Mouse (Mus musculus): ENCODE results near the gene Sos2. TPM values are rescaled to one million over a fixed set of nuclear protein-coding genes. Genes with fewer than 3 reads are reported as not detected.

Gene Sos2
- polyA plus RNA-seq (2015; fragmentation: Nextera tagmentation; extraction: Ambion mirVana) = 9.2 and 9.3 TPM in 2 replicates

DNA sequence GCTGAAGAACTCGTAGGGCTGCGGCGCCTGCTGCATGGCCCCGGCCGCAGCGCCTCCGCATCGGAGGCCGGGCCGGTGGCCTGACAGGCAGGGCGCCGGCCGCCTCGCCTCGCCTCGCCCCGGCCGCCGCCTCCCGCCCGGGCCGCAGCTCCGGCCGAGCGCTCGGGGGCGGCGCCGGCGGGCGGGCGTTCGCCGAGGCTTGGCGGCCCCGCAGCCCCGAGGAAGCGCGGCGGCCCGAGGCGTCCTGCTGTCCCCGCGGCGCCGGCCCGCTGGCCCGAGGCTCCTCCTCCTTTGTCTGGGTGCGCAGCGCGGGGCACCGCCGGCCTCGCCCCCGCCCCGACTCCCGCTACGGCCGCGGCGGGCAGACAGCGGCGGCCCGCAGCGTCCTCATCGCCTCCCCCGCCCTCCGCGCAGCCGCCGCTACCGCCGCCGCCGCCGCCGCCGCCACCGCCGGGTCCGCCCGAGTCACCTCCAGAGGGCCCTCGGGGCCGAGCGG lies at the start of gene Sos2:
Sos2 (minus strand) TSS at position 287 of the 496 bp plus-strand sequence.
- Histone ChIP-seq H3K27me3 (ENCODE audit: control insufficient read depth, insufficient read depth, low read depth, low read length) (no peaks in the 10 kb centered on the region), H3K27ac (ENCODE audit: low read length) (peak within 1 kb of the TSS; percentile 99), H3K4me1 (replicated peaks; ENCODE audit: control insufficient read depth, insufficient read depth, low read length) (peaks cover 17% of the 10 kb centered on the region), H3K9ac (ENCODE audit: low read length) (peak within 1 kb of the TSS; percentile 99), H3K4me3 (ENCODE audit: low read length) (peak within 1 kb of the TSS; percentile 96), H3K36me3 (ENCODE audit: control insufficient read depth, insufficient read depth, low read length) (no peaks in the 10 kb centered on the region), H3K9me3 (ENCODE audit: control insufficient read depth, low read length) (no peaks in the 10 kb centered on the region), H3K4me2 (ENCODE audit: low read depth, low read length) (peak within 1 kb of the TSS; percentile 84)
- WGBS = 0% methylated on average over 44 of the region's 85 CpGs
- peak; percentile 87 for ATAC-seq (ENCODE audit: low read depth)

DNA sequence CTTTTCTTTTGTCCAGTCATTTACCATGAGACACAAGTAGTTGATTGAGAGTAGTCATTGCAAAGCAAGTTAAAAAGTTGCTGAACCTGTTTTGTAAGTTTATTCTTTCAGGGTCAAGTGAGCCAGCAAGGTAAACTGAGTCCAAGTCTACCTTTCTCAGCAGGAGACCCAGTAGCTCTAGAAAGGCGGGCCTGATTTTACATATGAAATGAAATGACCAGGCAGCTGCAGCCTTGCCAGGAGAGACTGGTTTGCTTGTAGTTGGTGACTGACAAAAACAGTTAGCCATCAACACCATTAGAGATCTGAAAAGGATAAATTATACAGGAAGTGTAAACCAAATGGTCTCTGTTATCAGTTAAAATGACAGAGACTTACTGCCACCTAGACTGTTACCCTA lies 48.7 kb upstream of the Sos2 start:
- H3K27ac ChIP-seq (ENCODE audit: low read length) = no peak overlapping the region
- H3K4me3 ChIP-seq (ENCODE audit: low read length) = no peak overlapping the region
- H3K9ac ChIP-seq (ENCODE audit: low read length) = no peak overlapping the region
- no peaks in the 10 kb centered on the region for H3K9me3 ChIP-seq (ENCODE audit: control insufficient read depth, low read length)
- H3K27me3 ChIP-seq (ENCODE audit: control insufficient read depth, insufficient read depth, low read depth, low read length) = no peaks in the 10 kb centered on the region
- no peak overlapping the region for H3K4me2 ChIP-seq (ENCODE audit: low read depth, low read length)
- no peak for ATAC-seq (ENCODE audit: low read depth)
- no peaks in the 10 kb centered on the region for H3K36me3 ChIP-seq (ENCODE audit: control insufficient read depth, insufficient read depth, low read length)
- H3K4me1 ChIP-seq (replicated peaks; ENCODE audit: control insufficient read depth, insufficient read depth, low read length) = peaks cover 4% of the 10 kb centered on the region; the same call in 1 of the 2 replicates
- 83% methylated on average over 1 of the region's 1 CpGs for WGBS

DNA sequence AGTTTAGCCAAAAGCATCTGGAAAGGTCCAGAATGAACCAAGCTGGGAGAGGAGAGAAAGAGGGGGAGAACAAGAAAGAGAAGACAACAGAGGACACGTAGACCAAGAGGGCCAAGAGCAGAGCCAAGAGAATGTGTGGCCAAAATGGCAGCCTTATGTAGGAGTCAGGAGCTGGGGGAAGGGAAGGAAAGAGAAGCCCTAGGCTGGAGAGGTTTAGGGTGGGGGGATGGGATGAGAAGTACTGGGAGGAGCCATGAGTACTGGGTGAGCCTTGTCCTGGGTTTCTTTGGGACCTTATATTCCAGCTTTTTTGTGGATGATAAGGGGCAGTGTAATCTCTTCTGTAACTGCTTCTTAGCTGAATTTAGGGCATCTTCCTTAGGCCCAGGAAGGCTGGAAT lies 47.6 kb upstream of the Sos2 start:
- ATAC-seq (ENCODE audit: low read depth) = no peak
- H3K4me2 ChIP-seq (ENCODE audit: low read depth, low read length) = no peak overlapping the region
- no peaks in the 10 kb centered on the region for H3K9me3 ChIP-seq (ENCODE audit: control insufficient read depth, low read length)
- peaks cover 5% of the 10 kb centered on the region; the same call in 1 of the 2 replicates for H3K4me1 ChIP-seq (replicated peaks; ENCODE audit: control insufficient read depth, insufficient read depth, low read length)
- WGBS = 93% methylated on average over 1 of the region's 1 CpGs
- H3K9ac ChIP-seq (ENCODE audit: low read length) = no peak overlapping the region
- no peak overlapping the region for H3K4me3 ChIP-seq (ENCODE audit: low read length)
- no peak overlapping the region for H3K27ac ChIP-seq (ENCODE audit: low read length)
- H3K36me3 ChIP-seq (ENCODE audit: control insufficient read depth, insufficient read depth, low read length) = no peaks in the 10 kb centered on the region
- no peaks in the 10 kb centered on the region for H3K27me3 ChIP-seq (ENCODE audit: control insufficient read depth, insufficient read depth, low read depth, low read length)

DNA sequence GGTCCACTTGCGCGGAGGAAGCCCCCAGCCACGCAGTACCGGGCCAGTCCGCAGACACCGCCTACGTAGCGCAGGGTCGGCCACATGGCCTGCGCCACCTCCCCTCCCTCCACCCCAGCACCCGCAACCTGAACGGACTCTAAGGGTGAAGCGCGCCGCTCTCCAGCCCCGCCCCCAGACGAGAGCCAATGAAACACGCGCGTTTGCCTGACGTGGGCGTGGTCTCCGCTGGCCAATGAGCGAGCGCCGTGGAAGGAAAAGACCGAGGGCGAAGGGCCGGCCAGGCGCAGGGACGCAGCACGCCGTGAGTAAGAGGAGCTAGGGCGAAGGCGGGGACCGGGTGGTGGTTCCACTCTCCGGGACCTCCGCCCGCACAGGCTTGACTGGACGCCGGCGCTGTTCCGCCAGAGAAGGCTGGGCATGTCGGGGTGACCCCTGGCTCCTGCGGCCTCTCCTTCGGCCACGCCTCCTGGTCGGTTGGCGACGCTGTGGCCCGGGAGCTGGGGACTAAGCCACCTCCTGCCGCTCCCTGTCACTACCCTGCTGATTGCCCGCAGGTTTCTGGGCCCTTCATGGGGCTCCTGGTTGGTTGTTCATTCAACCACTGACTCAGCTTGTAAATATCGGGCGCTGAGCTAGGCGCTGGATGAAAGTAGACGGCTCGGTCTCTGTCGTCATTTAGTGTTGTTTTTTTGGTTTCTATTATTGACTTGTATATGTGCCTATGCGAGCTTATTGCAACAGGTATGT lies 43.2 kb upstream of the Sos2 start, which contains the start of the genes L2hgdh and Atp5s:
L2hgdh (minus strand) TSS at position 163 of the 750 bp plus-strand sequence.
Atp5s (plus strand) TSS at position 240 of the 750 bp plus-strand sequence.
- ATAC-seq (ENCODE audit: low read depth) = peak; percentile 98
- WGBS = under 1% methylated on average over 60 of the region's 60 CpGs

DNA sequence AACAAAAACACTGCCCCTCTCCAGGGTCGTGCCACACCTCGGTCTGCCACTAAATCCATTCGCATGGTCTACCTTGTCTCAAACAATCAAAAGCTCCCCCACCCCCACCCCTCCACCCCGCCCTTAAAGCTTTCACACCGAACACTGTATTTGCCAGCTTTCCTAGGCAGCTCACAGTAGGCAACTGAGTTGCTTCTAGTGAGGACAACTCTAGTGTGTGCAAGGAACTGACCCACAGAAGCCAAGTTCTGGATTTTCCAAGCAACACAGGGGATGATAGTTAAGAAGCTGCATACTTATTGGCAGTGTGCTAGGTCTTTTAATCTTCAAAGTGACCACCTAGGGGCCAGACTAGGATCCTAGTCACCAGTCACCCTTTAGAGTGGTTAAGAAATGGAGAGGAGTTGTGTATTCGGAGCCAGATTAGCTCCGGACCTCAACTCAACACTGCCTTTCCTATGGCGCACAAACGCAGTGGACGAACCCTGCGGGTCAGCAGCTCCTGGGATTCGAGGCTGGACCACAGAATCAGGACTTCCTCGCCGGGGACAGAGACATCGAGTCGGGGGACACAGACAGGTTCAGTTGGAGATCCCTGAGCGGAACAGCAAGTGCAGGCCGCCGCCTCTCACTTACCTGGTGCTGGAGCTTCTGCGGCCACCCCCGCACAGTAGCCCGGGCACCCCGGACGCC lies 42.5 kb upstream of the Sos2 start:
- H3K27me3 ChIP-seq (ENCODE audit: control insufficient read depth, insufficient read depth, low read depth, low read length) = no peaks in the 10 kb centered on the region

More for the DNA sequence above, 43.2 kb upstream of the Sos2 start, which contains the start of the genes L2hgdh and Atp5s:
- H3K4me1 ChIP-seq (replicated peaks; ENCODE audit: control insufficient read depth, insufficient read depth, low read length) = peaks cover 12% of the 10 kb centered on the region; the same call in 1 of the 2 replicates
- no peaks in the 10 kb centered on the region for H3K27me3 ChIP-seq (ENCODE audit: control insufficient read depth, insufficient read depth, low read depth, low read length)
- H3K9me3 ChIP-seq (ENCODE audit: control insufficient read depth, low read length) = peaks cover 3% of the 10 kb centered on the region
- peak within 1 kb of the TSS; percentile 82 for H3K9ac ChIP-seq (ENCODE audit: low read length)
- peak within 1 kb of the TSS; percentile 89 for H3K4me3 ChIP-seq (ENCODE audit: low read length)
- peak within 1 kb of the TSS; percentile 94 for H3K4me2 ChIP-seq (ENCODE audit: low read depth, low read length)
- H3K36me3 ChIP-seq (ENCODE audit: control insufficient read depth, insufficient read depth, low read length) = no peaks in the 10 kb centered on the region; the same call in 1 of the 2 replicates
- H3K27ac ChIP-seq (ENCODE audit: low read length) = peak within 1 kb of the TSS; percentile 81

DNA sequence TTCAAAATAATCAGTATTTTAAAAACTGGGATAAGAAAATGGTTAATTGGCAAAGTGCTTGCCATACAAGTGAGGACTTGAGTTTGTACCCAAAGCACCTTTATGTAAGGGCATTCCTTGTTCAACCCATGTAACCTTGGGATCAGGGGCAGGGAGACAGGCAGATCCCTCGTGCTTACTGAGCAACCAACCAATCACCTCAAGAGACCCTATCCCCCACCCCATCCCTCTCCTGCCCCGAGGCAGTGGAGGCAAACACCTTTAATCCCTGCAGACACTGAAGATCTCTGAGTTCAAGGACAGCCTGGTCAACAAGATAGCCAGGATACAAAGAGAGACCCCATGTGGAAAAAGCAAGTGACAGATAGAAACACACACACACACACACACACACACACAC lies 41.7 kb upstream of the Sos2 start:
- no peak for ATAC-seq (ENCODE audit: low read depth)
- Histone ChIP-seq H3K27me3 (ENCODE audit: control insufficient read depth, insufficient read depth, low read depth, low read length) (no peaks in the 10 kb centered on the region), H3K36me3 (ENCODE audit: control insufficient read depth, insufficient read depth, low read length) (peaks cover 6% of the 10 kb centered on the region; the same call in 1 of the 2 replicates), H3K4me3 (ENCODE audit: low read length) (peak overlapping the region; percentile 89; the same call in 1 of the 2 replicates), H3K4me2 (ENCODE audit: low read depth, low read length) (peak overlapping the region; percentile 94), H3K9me3 (ENCODE audit: control insufficient read depth, low read length) (peaks cover 11% of the 10 kb centered on the region), H3K27ac (ENCODE audit: low read length) (no peak overlapping the region), H3K4me1 (replicated peaks; ENCODE audit: control insufficient read depth, insufficient read depth, low read length) (peaks cover 12% of the 10 kb centered on the region; the same call in 1 of the 2 replicates), H3K9ac (ENCODE audit: low read length) (no peak overlapping the region)
- WGBS = 42% methylated on average over 2 of the region's 2 CpGs

More for the DNA sequence above, 42.5 kb upstream of the Sos2 start:
- ATAC-seq (ENCODE audit: low read depth) = peak; percentile 22; the same call in 1 of the 2 replicates
- H3K36me3 ChIP-seq (ENCODE audit: control insufficient read depth, insufficient read depth, low read length) = peaks cover 5% of the 10 kb centered on the region; the same call in 1 of the 2 replicates
- peak overlapping the region; percentile 78 for H3K9ac ChIP-seq (ENCODE audit: low read length)
- 2% methylated on average over 24 of the region's 24 CpGs for WGBS
- H3K4me2 ChIP-seq (ENCODE audit: low read depth, low read length) = peak overlapping the region; percentile 94
- H3K4me3 ChIP-seq (ENCODE audit: low read length) = peak overlapping the region; percentile 89
- peaks cover 10% of the 10 kb centered on the region for H3K9me3 ChIP-seq (ENCODE audit: control insufficient read depth, low read length)
- H3K27ac ChIP-seq (ENCODE audit: low read length) = peak overlapping the region; percentile 36
- H3K4me1 ChIP-seq (replicated peaks; ENCODE audit: control insufficient read depth, insufficient read depth, low read length) = peaks cover 12% of the 10 kb centered on the region; the same call in 1 of the 2 replicates

DNA sequence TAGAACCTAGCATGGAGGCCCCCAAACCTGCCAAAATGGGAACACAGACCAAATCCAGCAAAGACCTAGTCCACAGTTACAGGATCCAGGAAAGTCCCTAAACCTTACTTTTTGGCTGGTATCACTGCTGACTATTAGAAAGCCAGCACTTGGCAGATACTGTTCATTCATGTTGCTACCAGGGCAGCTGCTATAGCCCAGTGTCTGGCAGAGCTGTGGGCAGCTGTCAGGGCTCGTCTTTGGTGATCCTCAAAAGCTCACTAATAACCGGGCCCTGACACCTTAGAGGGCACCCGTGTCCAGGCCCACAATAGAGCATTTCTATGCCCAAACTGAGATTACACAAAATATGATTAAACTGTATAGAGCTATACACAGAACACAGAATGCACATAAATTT lies 41.2 kb upstream of the Sos2 start:
- H3K4me1 ChIP-seq (replicated peaks; ENCODE audit: control insufficient read depth, insufficient read depth, low read length) = peaks cover 12% of the 10 kb centered on the region; the same call in 1 of the 2 replicates
- no peaks in the 10 kb centered on the region for H3K27me3 ChIP-seq (ENCODE audit: control insufficient read depth, insufficient read depth, low read depth, low read length)
- H3K9ac ChIP-seq (ENCODE audit: low read length) = no peak overlapping the region
- H3K27ac ChIP-seq (ENCODE audit: low read length) = no peak overlapping the region
- H3K4me2 ChIP-seq (ENCODE audit: low read depth, low read length) = no peak overlapping the region
- ATAC-seq (ENCODE audit: low read depth) = no peak
- H3K9me3 ChIP-seq (ENCODE audit: control insufficient read depth, low read length) = peaks cover 11% of the 10 kb centered on the region
- H3K4me3 ChIP-seq (ENCODE audit: low read length) = no peak overlapping the region
- H3K36me3 ChIP-seq (ENCODE audit: control insufficient read depth, insufficient read depth, low read length) = peaks cover 9% of the 10 kb centered on the region; the same call in 1 of the 2 replicates
- WGBS = 88% methylated on average over 3 of the region's 3 CpGs

DNA sequence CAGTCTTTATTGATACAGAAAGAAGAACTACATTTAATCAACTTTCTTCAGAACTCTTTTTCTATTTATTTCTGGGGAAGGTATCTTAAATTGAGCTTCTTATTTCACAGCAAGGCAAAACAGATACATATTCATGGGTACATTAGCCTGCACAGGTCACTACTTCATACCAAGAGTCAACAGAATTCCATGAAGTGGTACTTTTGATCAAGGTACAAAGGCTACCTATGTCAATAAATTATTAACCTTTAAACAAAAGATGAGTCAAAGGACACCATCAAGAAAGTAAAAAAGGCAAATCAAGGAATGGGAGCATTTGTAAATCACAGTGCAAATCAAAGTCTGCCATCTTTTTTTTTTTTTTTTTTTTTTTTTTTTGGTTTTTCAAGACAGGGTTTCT lies 32.0 kb upstream of the Sos2 start:
- Histone ChIP-seq H3K27ac (ENCODE audit: low read length) (no peak overlapping the region), H3K9me3 (ENCODE audit: control insufficient read depth, low read length) (no peaks in the 10 kb centered on the region; the same call in 1 of the 2 replicates), H3K4me2 (ENCODE audit: low read depth, low read length) (no peak overlapping the region), H3K36me3 (ENCODE audit: control insufficient read depth, insufficient read depth, low read length) (peaks cover 4% of the 10 kb centered on the region; the same call in 1 of the 2 replicates), H3K4me3 (ENCODE audit: low read length) (no peak overlapping the region), H3K9ac (ENCODE audit: low read length) (no peak overlapping the region), H3K27me3 (ENCODE audit: control insufficient read depth, insufficient read depth, low read depth, low read length) (no peaks in the 10 kb centered on the region), H3K4me1 (replicated peaks; ENCODE audit: control insufficient read depth, insufficient read depth, low read length) (no peaks in the 10 kb centered on the region)
- no peak for ATAC-seq (ENCODE audit: low read depth)
